Mouse (Mus musculus) heart, postnatal 0 days (tissue): ENCODE results near the gene Rrnad1.

ENCODE experiments used
- CTCF ChIP-seq: IDR thresholded peaks from 2 replicates; pipeline ENCODE4 v1.5.1; 2016; ENCODE audit warnings: antibody characterized with exemption, control low read depth, low read depth
- EP300 ChIP-seq: IDR thresholded peaks from 2 replicates; pipeline ENCODE4 v1.6.1; 2016; ENCODE audit warnings: antibody characterized with exemption, low read depth

- TF ChIP-seq CTCF (no peak), EP300 (peak; percentile 64; the same call in 1 of the 2 replicates)
Observed at GRCm38 (mm10) chr3:87919336-87920108, 11.0 kb downstream of the Rrnad1 start, which contains the start of gene Mrpl24.
